Mouse (Mus musculus) kidney, postnatal 4 days (tissue): ENCODE results near the gene Gm3500.
"Not testable (repeated sequence)": the region's sequence is repeated elsewhere in the genome, so short reads cannot be mapped to it uniquely, and the experiment has no call there.

Source experiments
- DNase-seq, 2 experiments: peaks; one replicate each; pipeline ENCODE4 v3.0.0; 2021; ENCODE audit warnings: mixed read lengths in 2 of 2

Gene Gm3500

GRCm38 (mm10) chr14:5388949-5389348 is at the start of gene Gm3500:
TSS of gene Gm3500 (minus strand) at chr14:5389049.
- not testable (repeated sequence) for DNase-seq

- DNase-seq = not testable (repeated sequence)
Observed at GRCm38 (mm10) chr14:5334828-5335227, 54.0 kb downstream of the Gm3500 start, which contains the start of gene Gm3542. TSS of gene Gm3542 (minus strand) at chr14:5334928.
